Mouse (Mus musculus): ENCODE measurements around the gene Plxna2. TPM values are rescaled to one million over a fixed set of nuclear protein-coding genes. Genes with fewer than 3 reads are reported as not detected.

The Plxna2 gene
- polyA plus RNA-seq, 1 experiment from 2014 or later: 7.4 TPM

DNA sequence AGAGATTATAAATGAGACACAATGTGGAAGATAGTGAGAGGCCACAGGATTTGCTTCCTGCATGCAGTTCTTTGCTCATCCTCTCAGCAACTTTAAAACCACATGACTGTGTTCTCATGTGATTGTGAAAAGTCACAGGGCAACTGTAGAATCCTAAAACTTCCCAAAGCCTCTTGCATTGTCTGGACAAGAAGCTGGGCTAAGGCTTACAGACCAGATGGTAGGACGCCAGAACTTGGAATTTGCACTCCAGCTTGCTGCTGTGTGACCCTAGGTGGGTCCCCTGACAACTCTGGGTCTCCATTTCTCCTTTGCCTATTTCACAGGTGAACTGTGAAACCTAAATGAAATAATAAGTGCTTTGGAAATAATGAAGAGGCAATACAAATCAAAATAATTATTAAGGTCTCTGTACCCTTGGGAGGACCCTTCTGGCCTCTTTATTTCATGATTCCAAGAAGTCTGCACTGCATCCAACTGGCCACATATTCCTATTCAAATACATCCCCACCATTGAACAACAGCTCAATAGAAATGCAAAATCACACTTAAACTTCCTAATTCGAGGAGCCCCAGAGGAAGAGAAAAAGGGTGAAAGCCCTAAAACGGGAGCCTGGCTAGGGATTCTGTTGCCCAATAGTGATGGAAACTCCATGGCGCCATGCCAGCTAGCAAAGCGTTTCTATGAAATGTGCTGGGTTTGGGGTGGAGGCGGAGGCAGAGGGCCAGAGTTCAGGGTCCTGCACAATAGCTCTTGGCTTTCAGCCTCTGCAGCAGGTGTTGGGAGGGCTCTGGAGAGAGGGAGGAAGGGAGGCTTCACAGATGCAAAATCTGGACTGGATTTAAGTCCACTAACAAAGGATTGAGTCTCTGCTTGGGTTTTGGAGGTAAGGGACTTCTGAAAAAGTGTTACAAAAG lies 128.6 kb downstream of the Plxna2 start:
- Histone ChIP-seq H3K27me3 (ENCODE audit: poor library complexity, severe bottlenecking) (no peaks in the 10 kb centered on the region), H3K9me3 (no peaks in the 10 kb centered on the region), H3K4me1 (peaks cover 36% of the 10 kb centered on the region), H3K4me3 (no peak overlapping the region), H3K36me3 (replicated peaks) (peaks cover 8% of the 10 kb centered on the region), H3K27ac (peak overlapping the region; percentile 45)
- WGBS: 38% methylated on average over 6 of the region's 6 CpGs
- DNase-seq (ENCODE audit: extremely low spot score, low spot score): peak; percentile 35

DNA sequence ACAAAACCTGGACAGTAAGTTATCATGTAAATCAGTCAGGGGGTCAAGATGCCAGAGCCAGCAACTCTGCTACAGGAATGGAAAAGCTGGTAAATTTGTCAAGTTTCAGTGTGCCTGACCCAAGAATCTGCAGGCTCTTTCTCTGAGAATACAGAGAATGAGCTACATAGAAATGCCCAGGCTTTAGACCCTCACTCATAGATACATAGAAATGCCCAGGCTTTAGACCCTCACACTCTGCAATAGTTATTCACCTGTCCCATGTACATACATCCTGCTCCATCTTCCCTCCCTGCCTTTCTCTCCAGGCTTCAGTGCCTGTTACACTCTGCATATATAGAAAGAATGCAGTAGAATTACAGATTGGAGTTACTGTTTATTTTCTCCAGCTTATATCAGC lies 129.2 kb downstream of the Plxna2 start:
- H3K36me3 ChIP-seq (replicated peaks): peaks cover 8% of the 10 kb centered on the region
- H3K4me1 ChIP-seq: peaks cover 36% of the 10 kb centered on the region
- H3K4me3 ChIP-seq: no peak overlapping the region
- no peaks in the 10 kb centered on the region for H3K27me3 ChIP-seq (ENCODE audit: poor library complexity, severe bottlenecking)
- H3K27ac ChIP-seq: peak overlapping the region; percentile 45
- no peaks in the 10 kb centered on the region for H3K9me3 ChIP-seq
- no peak for DNase-seq (ENCODE audit: extremely low spot score, low spot score)

DNA sequence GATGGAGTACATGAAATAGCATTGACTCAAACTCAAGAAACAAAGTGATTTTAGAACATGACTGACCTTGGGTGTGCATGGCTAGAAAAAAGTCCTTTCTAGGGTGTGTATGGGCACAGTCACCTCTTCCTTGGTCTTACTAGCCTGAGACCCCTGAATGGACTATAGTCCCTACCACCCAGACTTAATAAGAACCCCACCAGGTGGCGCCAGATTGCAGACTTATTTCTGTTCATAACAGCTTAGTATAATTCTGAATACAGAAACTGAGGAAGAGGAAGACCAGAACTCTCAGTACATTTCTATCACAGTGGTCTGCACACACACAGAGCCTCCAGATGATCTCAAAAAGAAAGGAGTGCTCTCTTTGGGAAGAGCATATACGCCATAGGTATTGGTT lies 135.2 kb downstream of the Plxna2 start:
- H3K36me3 ChIP-seq (replicated peaks): peaks cover 13% of the 10 kb centered on the region
- no peaks in the 10 kb centered on the region for H3K4me1 ChIP-seq
- no peak overlapping the region for H3K27ac ChIP-seq
- WGBS: 49% methylated on average over 2 of the region's 2 CpGs
- peak; percentile 37 for DNase-seq (ENCODE audit: extremely low spot score, low spot score)
- H3K9me3 ChIP-seq: no peaks in the 10 kb centered on the region
- no peaks in the 10 kb centered on the region for H3K27me3 ChIP-seq (ENCODE audit: poor library complexity, severe bottlenecking)
- no peak overlapping the region for H3K4me3 ChIP-seq

DNA sequence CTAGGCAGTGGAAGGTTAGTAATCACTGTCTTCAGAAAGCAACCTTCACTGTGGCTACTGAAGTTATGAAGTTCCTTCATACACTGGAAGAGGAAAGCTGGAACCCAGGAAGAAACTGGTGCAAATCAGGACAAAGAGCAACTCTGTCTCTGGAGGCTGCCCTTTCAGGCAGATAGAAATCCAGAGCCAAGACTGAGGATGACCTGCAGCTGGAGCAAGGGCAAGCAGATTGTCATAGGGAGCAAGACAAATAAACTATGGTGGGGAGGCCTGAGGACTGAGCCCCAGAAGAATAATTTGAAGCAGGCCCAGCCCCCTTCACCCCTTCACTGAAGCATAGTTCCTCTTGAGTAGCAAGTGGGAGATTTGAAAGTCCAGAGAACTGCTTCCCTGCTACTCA lies 138.0 kb downstream of the Plxna2 start:
- no peak overlapping the region for H3K4me3 ChIP-seq
- no peak overlapping the region for H3K27ac ChIP-seq
- no peaks in the 10 kb centered on the region for H3K9me3 ChIP-seq
- peaks cover 7% of the 10 kb centered on the region for H3K36me3 ChIP-seq (replicated peaks)
- DNase-seq (ENCODE audit: extremely low spot score, low spot score): no peak
- no peaks in the 10 kb centered on the region for H3K27me3 ChIP-seq (ENCODE audit: poor library complexity, severe bottlenecking)
- no peaks in the 10 kb centered on the region for H3K4me1 ChIP-seq

DNA sequence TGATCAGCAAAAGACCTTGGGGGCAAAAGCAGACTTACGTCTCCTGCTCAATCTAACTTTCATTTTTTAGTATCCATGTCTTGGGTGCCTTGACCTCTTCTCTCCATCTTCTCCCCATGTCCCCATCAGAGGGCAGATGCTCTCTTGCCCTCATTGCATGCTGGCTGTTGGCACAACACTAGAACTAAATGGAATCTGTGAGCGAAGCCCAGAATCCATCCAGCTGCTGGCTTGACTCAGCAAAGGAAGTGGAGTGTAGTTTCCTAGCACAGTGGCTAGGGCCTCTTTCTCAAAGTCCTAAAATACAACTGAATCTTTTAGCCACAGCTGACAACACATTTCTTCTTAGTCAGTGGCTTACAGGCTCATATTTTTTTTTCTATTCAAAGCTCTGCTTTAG lies 138.4 kb downstream of the Plxna2 start:
- Histone ChIP-seq H3K27ac (no peak overlapping the region), H3K4me3 (no peak overlapping the region), H3K4me1 (no peaks in the 10 kb centered on the region), H3K36me3 (replicated peaks) (peaks cover 5% of the 10 kb centered on the region; the same call in 1 of the 2 replicates), H3K9me3 (no peaks in the 10 kb centered on the region), H3K27me3 (ENCODE audit: poor library complexity, severe bottlenecking) (no peaks in the 10 kb centered on the region)
- 78% methylated on average over 2 of the region's 2 CpGs for WGBS
- DNase-seq (ENCODE audit: extremely low spot score, low spot score): no peak

DNA sequence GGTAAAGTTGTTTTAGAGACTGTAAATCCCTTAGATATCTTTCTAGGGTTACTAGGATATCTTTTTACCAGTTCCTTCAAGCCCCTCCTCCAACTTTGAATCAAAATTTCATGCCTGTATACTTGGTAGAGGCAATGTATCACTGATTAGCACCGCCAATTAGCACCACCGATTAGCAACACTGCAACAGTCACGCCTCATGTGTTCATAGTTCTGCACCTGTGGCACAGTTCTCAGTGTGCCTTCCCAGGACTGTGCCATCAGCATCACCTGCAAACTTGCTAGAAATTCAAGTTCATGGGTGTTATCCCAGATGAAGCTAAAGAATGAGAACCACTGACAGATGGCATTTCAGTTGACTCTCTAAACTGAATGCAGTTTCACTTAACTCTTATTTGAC lies 138.8 kb downstream of the Plxna2 start:
- peaks cover 5% of the 10 kb centered on the region; the same call in 1 of the 2 replicates for H3K36me3 ChIP-seq (replicated peaks)
- H3K4me1 ChIP-seq: no peaks in the 10 kb centered on the region
- no peak overlapping the region for H3K4me3 ChIP-seq
- H3K27ac ChIP-seq: no peak overlapping the region
- H3K27me3 ChIP-seq (ENCODE audit: poor library complexity, severe bottlenecking): no peaks in the 10 kb centered on the region
- DNase-seq (ENCODE audit: extremely low spot score, low spot score): no peak
- no peaks in the 10 kb centered on the region for H3K9me3 ChIP-seq
- 94% methylated on average over 3 of the region's 3 CpGs for WGBS

DNA sequence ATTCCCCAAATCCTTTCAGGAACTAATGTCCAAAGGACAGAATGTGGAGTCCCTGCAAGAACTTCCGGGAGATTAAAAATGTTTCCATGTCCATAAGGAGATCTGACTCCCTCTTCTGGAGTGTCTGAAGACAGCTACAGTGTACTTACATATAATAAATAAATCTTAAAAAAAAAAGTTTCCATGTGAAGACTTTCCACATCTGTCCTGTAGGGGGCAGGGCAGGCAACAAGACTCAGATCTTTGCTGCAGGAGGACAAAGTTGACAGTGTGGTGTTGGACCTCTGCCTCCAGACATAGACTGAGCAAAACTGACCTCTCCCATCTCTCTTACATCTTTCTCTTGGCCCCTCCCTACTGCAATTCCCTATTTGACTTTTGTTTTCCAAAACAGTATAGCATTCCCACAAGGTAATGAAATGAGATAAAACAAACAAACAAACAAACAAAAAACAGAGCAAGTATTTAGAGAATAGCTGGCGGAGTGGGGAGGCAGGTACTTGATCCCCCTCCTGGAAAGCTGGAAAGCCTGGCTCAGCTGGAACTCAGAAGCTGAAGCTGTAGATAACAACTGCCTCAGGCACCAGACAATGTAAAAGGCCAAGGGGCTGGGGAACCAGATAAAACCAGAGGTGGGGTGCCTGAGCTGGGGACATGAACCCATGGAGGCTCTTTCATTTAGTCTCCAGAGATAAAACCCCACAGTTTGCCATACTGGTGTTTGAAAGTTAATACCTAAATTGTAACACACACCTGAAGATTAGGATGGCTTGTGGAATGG lies 143.6 kb downstream of the Plxna2 start:
- Histone ChIP-seq H3K36me3 (replicated peaks) (0 out of 2 replicates have a peak, but pooled peaks cover 6% of the 10 kb centered on the region), H3K27me3 (ENCODE audit: poor library complexity, severe bottlenecking) (no peaks in the 10 kb centered on the region), H3K27ac (no peak overlapping the region), H3K9me3 (no peaks in the 10 kb centered on the region), H3K4me3 (no peak overlapping the region), H3K4me1 (no peaks in the 10 kb centered on the region)
- 83% methylated on average over 2 of the region's 2 CpGs for WGBS
- DNase-seq (ENCODE audit: extremely low spot score, low spot score): no peak

DNA sequence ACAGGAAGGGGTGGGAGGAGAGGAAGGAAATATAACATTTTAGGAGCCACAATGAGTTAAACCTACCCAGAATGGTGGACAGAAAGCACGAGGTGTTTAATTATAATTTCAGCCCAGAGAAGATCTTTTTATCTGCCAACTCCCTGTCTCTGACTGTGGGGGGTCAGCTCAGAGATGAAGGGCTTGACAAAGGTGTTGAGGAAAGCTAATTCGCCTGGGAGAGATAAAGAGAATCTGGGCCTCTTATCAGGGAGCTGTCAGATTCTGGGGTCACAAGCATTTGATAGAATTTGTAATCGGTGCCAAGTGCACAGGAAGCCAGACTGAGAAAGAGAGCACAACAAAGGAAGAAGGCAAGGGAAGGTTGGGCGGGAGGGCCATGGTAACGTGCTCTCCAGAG lies 144.9 kb downstream of the Plxna2 start:
- Histone ChIP-seq H3K27me3 (ENCODE audit: poor library complexity, severe bottlenecking) (no peaks in the 10 kb centered on the region), H3K4me3 (no peak overlapping the region), H3K9me3 (no peaks in the 10 kb centered on the region), H3K36me3 (replicated peaks) (0 out of 2 replicates have a peak, but pooled peaks cover 6% of the 10 kb centered on the region), H3K27ac (no peak overlapping the region), H3K4me1 (no peaks in the 10 kb centered on the region)
- no peak for DNase-seq (ENCODE audit: extremely low spot score, low spot score)
- WGBS: 72% methylated on average over 5 of the region's 5 CpGs

DNA sequence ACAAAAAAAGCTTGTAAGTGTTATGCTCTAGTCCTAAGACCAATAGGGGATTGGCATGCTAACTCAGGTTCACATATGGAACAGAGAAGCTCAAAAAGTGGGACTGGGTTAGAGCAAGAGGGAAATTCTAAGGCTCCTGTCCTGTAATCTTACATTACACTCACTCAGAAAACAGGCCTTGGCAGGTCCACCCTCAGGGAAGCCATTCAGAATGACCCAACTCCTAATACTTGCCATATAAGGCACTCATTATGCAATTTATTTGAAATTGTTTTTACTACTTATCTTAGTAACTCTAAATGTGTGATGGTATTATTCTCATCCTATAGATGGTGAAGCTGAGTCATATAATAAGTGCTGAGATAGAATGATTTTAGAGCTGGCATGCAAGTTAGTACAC lies 146.9 kb downstream of the Plxna2 start:
- H3K4me3 ChIP-seq: no peak overlapping the region
- 0 out of 2 replicates have a peak, but pooled peaks cover 6% of the 10 kb centered on the region for H3K36me3 ChIP-seq (replicated peaks)

DNA sequence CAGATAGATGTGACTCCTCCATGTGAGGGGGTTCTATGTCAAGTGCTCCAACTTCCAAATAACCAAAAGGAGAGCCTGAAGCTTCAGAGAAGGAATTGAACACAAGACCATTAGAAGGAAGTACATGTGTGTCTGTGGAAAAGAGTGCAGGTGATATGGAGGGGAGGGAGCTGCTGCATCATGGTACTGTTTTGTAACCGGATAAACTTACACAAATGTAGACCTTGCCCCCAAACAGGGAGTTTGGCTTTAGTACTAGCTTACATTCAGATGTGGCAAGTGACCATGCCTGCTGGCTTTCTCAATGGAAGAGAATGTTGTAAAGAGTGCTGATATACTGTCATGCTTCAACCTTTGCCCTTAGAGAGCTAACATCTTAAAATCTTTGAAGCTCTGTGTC lies 150.8 kb downstream of the Plxna2 start:
- Histone ChIP-seq H3K27ac (no peak overlapping the region), H3K4me1 (peaks cover 7% of the 10 kb centered on the region), H3K9me3 (no peaks in the 10 kb centered on the region), H3K27me3 (ENCODE audit: poor library complexity, severe bottlenecking) (peaks cover 8% of the 10 kb centered on the region), H3K36me3 (replicated peaks) (0 out of 2 replicates have a peak, but pooled peaks cover 6% of the 10 kb centered on the region), H3K4me3 (no peak overlapping the region)
- WGBS: 91% methylated on average over 1 of the region's 1 CpGs
- no peak for DNase-seq (ENCODE audit: extremely low spot score, low spot score)

More for the DNA sequence above, 146.9 kb downstream of the Plxna2 start:
- Histone ChIP-seq H3K9me3 (no peaks in the 10 kb centered on the region), H3K27ac (no peak overlapping the region), H3K4me1 (no peaks in the 10 kb centered on the region), H3K27me3 (ENCODE audit: poor library complexity, severe bottlenecking) (no peaks in the 10 kb centered on the region)
- no peak for DNase-seq (ENCODE audit: extremely low spot score, low spot score)

DNA sequence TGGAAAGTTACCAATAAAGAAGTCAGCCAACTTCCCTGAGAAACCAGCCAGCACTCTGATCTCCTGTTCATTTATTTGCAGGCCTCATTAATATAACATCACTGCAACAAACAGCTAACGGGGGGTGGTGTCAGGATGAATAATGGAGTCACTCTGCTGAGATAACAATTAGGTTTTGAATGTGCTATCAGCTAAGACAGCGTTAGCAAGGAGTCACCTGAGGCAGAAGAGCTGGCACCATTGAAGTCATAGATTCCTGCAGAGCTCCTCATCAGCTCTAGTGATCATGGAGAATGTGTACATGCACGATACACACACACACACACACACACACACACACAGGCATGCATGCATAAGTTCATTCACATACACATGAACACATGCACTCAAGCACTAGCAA lies 154.0 kb downstream of the Plxna2 start:
- peaks cover 12% of the 10 kb centered on the region for H3K4me1 ChIP-seq
- no peaks in the 10 kb centered on the region for H3K36me3 ChIP-seq (replicated peaks)
- H3K9me3 ChIP-seq: no peaks in the 10 kb centered on the region
- H3K4me3 ChIP-seq: no peak overlapping the region
- no peak for DNase-seq (ENCODE audit: extremely low spot score, low spot score)
- no peak overlapping the region for H3K27ac ChIP-seq
- peaks cover 15% of the 10 kb centered on the region for H3K27me3 ChIP-seq (ENCODE audit: poor library complexity, severe bottlenecking)
- WGBS: 71% methylated on average over 3 of the region's 3 CpGs

DNA sequence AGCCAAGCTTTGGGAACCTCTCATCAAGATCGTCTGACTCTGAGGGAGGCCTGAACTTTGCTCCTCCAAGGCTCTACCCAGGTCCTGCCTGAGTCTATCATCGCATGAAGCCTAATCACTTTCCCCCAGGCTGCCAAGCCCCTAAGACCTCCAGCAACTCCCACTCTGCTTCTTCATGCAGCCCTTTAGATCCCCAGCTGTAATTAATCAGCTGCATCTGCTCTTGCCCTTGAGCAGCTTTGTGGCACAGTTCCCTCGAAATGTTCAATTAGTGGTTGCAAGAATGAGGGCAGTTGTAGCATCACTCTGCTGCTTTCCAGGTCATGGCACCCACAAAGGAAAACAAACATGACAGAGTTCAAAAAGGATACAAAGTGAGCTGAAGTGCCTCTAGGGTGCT lies 155.9 kb downstream of the Plxna2 start:
- Histone ChIP-seq H3K36me3 (replicated peaks) (no peaks in the 10 kb centered on the region), H3K9me3 (no peaks in the 10 kb centered on the region), H3K27me3 (ENCODE audit: poor library complexity, severe bottlenecking) (peaks cover 15% of the 10 kb centered on the region), H3K27ac (no peak overlapping the region), H3K4me1 (peaks cover 12% of the 10 kb centered on the region), H3K4me3 (no peak overlapping the region)
- DNase-seq (ENCODE audit: extremely low spot score, low spot score): no peak
- WGBS: 44% methylated on average over 3 of the region's 3 CpGs

DNA sequence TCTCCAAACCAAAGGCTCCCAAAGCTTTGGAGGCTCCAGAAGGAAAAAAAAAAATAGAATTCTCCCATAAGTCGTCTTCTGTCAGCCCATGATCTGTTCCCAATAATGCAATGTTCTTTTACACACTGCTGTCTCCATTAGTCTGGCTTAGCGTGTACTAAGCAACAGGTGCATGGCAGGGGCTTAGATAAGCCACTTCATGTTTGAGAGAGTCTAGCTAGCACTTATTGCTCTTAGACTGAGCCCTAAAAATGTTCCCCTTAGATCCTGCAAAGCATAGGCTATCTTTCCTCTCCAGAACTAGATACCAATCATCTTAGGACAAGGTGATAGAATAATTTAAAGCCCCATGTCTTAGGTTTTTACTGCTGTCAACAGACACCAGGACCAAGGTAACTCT lies 156.3 kb downstream of the Plxna2 start:
- 73% methylated on average over 2 of the region's 2 CpGs for WGBS
- DNase-seq (ENCODE audit: extremely low spot score, low spot score): no peak
- Histone ChIP-seq H3K27me3 (ENCODE audit: poor library complexity, severe bottlenecking) (peaks cover 15% of the 10 kb centered on the region), H3K4me3 (no peak overlapping the region), H3K27ac (no peak overlapping the region), H3K4me1 (peaks cover 12% of the 10 kb centered on the region), H3K36me3 (replicated peaks) (no peaks in the 10 kb centered on the region), H3K9me3 (no peaks in the 10 kb centered on the region)
